Mouse (Mus musculus): Measurements from ENCODE around the gene Hipk2.

Hipk2 gene

GRCm38 (mm10) chr6:38827435-38827834 lies 48.5 kb downstream of the Hipk2 start:
- Histone ChIP-seq H3K4me1 (replicated peaks; ENCODE audit: low read depth, low read length) (peaks cover 6% of the 10 kb centered on the region; the same call in 1 of the 2 replicates), H3K36me3 (ENCODE audit: insufficient read depth, low read length) (no peaks in the 10 kb centered on the region), H3K4me3 (replicated peaks; ENCODE audit: low read length) (no peak overlapping the region), H3K27me3 (ENCODE audit: insufficient read depth, low read length) (no peaks in the 10 kb centered on the region), H3K9me3 (ENCODE audit: low read length) (no peaks in the 10 kb centered on the region)
- TF ChIP-seq CTCF (conservative IDR thresholded peaks at IDR 0.05; ENCODE audit: low read length) (0 out of 2 replicates have a peak, but pooled peaks have one; percentile 7), NANOG (IDR thresholded peaks at IDR 0.05; ENCODE audit: borderline replicate concordance, low read length) (no peak), POU5F1 (IDR thresholded peaks at IDR 0.05; ENCODE audit: borderline replicate concordance, low read length) (no peak)

GRCm38 (mm10) chr6:38826857-38827256 lies 49.1 kb downstream of the Hipk2 start:
- H3K27me3 ChIP-seq (ENCODE audit: insufficient read depth, low read length), result no peaks in the 10 kb centered on the region
- TF ChIP-seq NANOG (IDR thresholded peaks at IDR 0.05; ENCODE audit: borderline replicate concordance, low read length), result no peak
- peaks cover 6% of the 10 kb centered on the region; the same call in 1 of the 2 replicates for H3K4me1 ChIP-seq (replicated peaks; ENCODE audit: low read depth, low read length)
- no peaks in the 10 kb centered on the region for H3K9me3 ChIP-seq (ENCODE audit: low read length)
- no peaks in the 10 kb centered on the region for H3K36me3 ChIP-seq (ENCODE audit: insufficient read depth, low read length)
- H3K4me3 ChIP-seq (replicated peaks; ENCODE audit: low read length), result no peak overlapping the region

- no peaks in the 10 kb centered on the region for H3K9me3 ChIP-seq (ENCODE audit: low read length)
- no peak for TF ChIP-seq NANOG (IDR thresholded peaks at IDR 0.05; ENCODE audit: borderline replicate concordance, low read length)
- no peak for TF ChIP-seq POU5F1 (IDR thresholded peaks at IDR 0.05; ENCODE audit: borderline replicate concordance, low read length)
- no peak for TF ChIP-seq CTCF (conservative IDR thresholded peaks at IDR 0.05; ENCODE audit: low read length)
- H3K4me3 ChIP-seq (replicated peaks; ENCODE audit: low read length), result no peak overlapping the region
- H3K27me3 ChIP-seq (ENCODE audit: insufficient read depth, low read length), result no peaks in the 10 kb centered on the region
- no peaks in the 10 kb centered on the region for H3K36me3 ChIP-seq (ENCODE audit: insufficient read depth, low read length)
- peaks cover 6% of the 10 kb centered on the region; the same call in 1 of the 2 replicates for H3K4me1 ChIP-seq (replicated peaks; ENCODE audit: low read depth, low read length)
These were observed 50.1 kb downstream of the Hipk2 start for GRCm38 (mm10) chr6:38825886-38826285.

- Histone ChIP-seq H3K36me3 (ENCODE audit: insufficient read depth, low read length) (peaks cover 4% of the 10 kb centered on the region), H3K27me3 (ENCODE audit: insufficient read depth, low read length) (no peaks in the 10 kb centered on the region), H3K4me1 (replicated peaks; ENCODE audit: low read depth, low read length) (peaks cover 6% of the 10 kb centered on the region; the same call in 1 of the 2 replicates), H3K9me3 (ENCODE audit: low read length) (no peaks in the 10 kb centered on the region), H3K4me3 (replicated peaks; ENCODE audit: low read length) (no peak overlapping the region)
- TF ChIP-seq NANOG (IDR thresholded peaks at IDR 0.05; ENCODE audit: borderline replicate concordance, low read length) (no peak), CTCF (conservative IDR thresholded peaks at IDR 0.05; ENCODE audit: low read length) (no peak), POU5F1 (IDR thresholded peaks at IDR 0.05; ENCODE audit: borderline replicate concordance, low read length) (no peak)
These were observed 52.1 kb downstream of the Hipk2 start for GRCm38 (mm10) chr6:38823827-38824226.

- TF ChIP-seq CTCF (conservative IDR thresholded peaks at IDR 0.05; ENCODE audit: low read length), result no peak
- TF ChIP-seq POU5F1 (IDR thresholded peaks at IDR 0.05; ENCODE audit: borderline replicate concordance, low read length), result no peak
- TF ChIP-seq NANOG (IDR thresholded peaks at IDR 0.05; ENCODE audit: borderline replicate concordance, low read length), result no peak
- Histone ChIP-seq H3K27me3 (ENCODE audit: insufficient read depth, low read length) (no peaks in the 10 kb centered on the region), H3K9me3 (ENCODE audit: low read length) (no peaks in the 10 kb centered on the region), H3K4me1 (replicated peaks; ENCODE audit: low read depth, low read length) (peaks cover 6% of the 10 kb centered on the region; the same call in 1 of the 2 replicates), H3K36me3 (ENCODE audit: insufficient read depth, low read length) (peaks cover 11% of the 10 kb centered on the region), H3K4me3 (replicated peaks; ENCODE audit: low read length) (no peak overlapping the region)
These were observed 52.8 kb downstream of the Hipk2 start for GRCm38 (mm10) chr6:38823164-38823563.

- H3K4me3 ChIP-seq (replicated peaks; ENCODE audit: low read length), result no peak overlapping the region
- TF ChIP-seq POU5F1 (IDR thresholded peaks at IDR 0.05; ENCODE audit: borderline replicate concordance, low read length) (no peak), CTCF (conservative IDR thresholded peaks at IDR 0.05; ENCODE audit: low read length) (no peak), NANOG (IDR thresholded peaks at IDR 0.05; ENCODE audit: borderline replicate concordance, low read length) (no peak)
- peaks cover 18% of the 10 kb centered on the region for H3K36me3 ChIP-seq (ENCODE audit: insufficient read depth, low read length)
These were observed 54.3 kb downstream of the Hipk2 start for GRCm38 (mm10) chr6:38821686-38822085.

GRCm38 (mm10) chr6:38820862-38821261 lies 55.1 kb downstream of the Hipk2 start:
- H3K4me3 ChIP-seq (replicated peaks; ENCODE audit: low read length), result no peak overlapping the region

More at GRCm38 (mm10) chr6:38821686-38822085, 54.3 kb downstream of the Hipk2 start:
- Histone ChIP-seq H3K27me3 (ENCODE audit: insufficient read depth, low read length) (no peaks in the 10 kb centered on the region), H3K9me3 (ENCODE audit: low read length) (no peaks in the 10 kb centered on the region), H3K4me1 (replicated peaks; ENCODE audit: low read depth, low read length) (no peaks in the 10 kb centered on the region)

GRCm38 (mm10) chr6:38816216-38816615 lies 59.7 kb downstream of the Hipk2 start:
- Histone ChIP-seq H3K4me1 (replicated peaks; ENCODE audit: low read depth, low read length) (no peaks in the 10 kb centered on the region), H3K4me3 (replicated peaks; ENCODE audit: low read length) (no peak overlapping the region), H3K9me3 (ENCODE audit: low read length) (no peaks in the 10 kb centered on the region), H3K27me3 (ENCODE audit: insufficient read depth, low read length) (no peaks in the 10 kb centered on the region), H3K36me3 (ENCODE audit: insufficient read depth, low read length) (peaks cover 18% of the 10 kb centered on the region)
- TF ChIP-seq NANOG (IDR thresholded peaks at IDR 0.05; ENCODE audit: borderline replicate concordance, low read length) (no peak), CTCF (conservative IDR thresholded peaks at IDR 0.05; ENCODE audit: low read length) (no peak), POU5F1 (IDR thresholded peaks at IDR 0.05; ENCODE audit: borderline replicate concordance, low read length) (no peak)

More at GRCm38 (mm10) chr6:38820862-38821261, 55.1 kb downstream of the Hipk2 start:
- Histone ChIP-seq H3K4me1 (replicated peaks; ENCODE audit: low read depth, low read length) (no peaks in the 10 kb centered on the region), H3K36me3 (ENCODE audit: insufficient read depth, low read length) (peaks cover 18% of the 10 kb centered on the region), H3K27me3 (ENCODE audit: insufficient read depth, low read length) (no peaks in the 10 kb centered on the region), H3K9me3 (ENCODE audit: low read length) (no peaks in the 10 kb centered on the region)
- no peak for TF ChIP-seq NANOG (IDR thresholded peaks at IDR 0.05; ENCODE audit: borderline replicate concordance, low read length)
- no peak for TF ChIP-seq POU5F1 (IDR thresholded peaks at IDR 0.05; ENCODE audit: borderline replicate concordance, low read length)

- Histone ChIP-seq H3K4me3 (replicated peaks; ENCODE audit: low read length) (no peak overlapping the region), H3K36me3 (ENCODE audit: insufficient read depth, low read length) (peaks cover 18% of the 10 kb centered on the region), H3K27me3 (ENCODE audit: insufficient read depth, low read length) (no peaks in the 10 kb centered on the region), H3K4me1 (replicated peaks; ENCODE audit: low read depth, low read length) (no peaks in the 10 kb centered on the region), H3K9me3 (ENCODE audit: low read length) (no peaks in the 10 kb centered on the region)
- no peak for TF ChIP-seq NANOG (IDR thresholded peaks at IDR 0.05; ENCODE audit: borderline replicate concordance, low read length)
- no peak for TF ChIP-seq POU5F1 (IDR thresholded peaks at IDR 0.05; ENCODE audit: borderline replicate concordance, low read length)
- no peak for TF ChIP-seq CTCF (conservative IDR thresholded peaks at IDR 0.05; ENCODE audit: low read length)
These were observed 60.4 kb downstream of the Hipk2 start for GRCm38 (mm10) chr6:38815582-38815981.
